Mouse (Mus musculus): ENCODE measurements at regions not wholly inside any gene's neighbourhood (a gene's known extent, or its start where the extent isn't known, plus 50 kb on each side); places are given as distances from the start of the nearest gene placed in this dataset.

GRCm38 (mm10) chr5:58858016-58858415 lies 1140.2 kb downstream of the Pcdh7 start:
- TF ChIP-seq CHD2 (IDR thresholded peaks at IDR 0.05; ENCODE audit: low read depth, low read length) (no peak), ZNF384 (IDR thresholded peaks at IDR 0.05; ENCODE audit: low read depth, low read length) (no peak), ZC3H11A (IDR thresholded peaks at IDR 0.05; ENCODE audit: borderline replicate concordance, low read depth, low read length) (no peak)

All from ES-E14 (cell line).